Comparison of ENCODE assay signal across 35 mouse cellular contexts in the genomic region with DNA sequence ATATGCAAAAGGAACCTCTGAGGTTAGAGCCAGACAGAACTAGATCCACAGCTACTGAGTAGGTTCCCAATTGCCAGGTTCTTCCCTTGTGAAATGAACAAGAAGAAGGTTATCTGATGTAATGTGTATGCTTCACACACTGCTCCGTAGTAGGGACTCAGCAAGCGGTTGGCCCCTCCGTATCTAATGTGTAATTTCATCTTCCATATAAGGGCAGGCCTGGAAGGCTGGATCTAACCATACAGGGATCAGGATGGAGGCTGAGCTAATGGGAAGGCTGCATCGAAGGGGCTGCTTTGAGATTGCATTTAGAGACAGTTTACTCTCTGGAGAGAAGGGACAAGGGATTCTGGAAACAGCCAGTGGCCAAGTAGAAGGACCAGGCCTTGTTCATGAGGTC. TPM values are rescaled to one million over a fixed set of nuclear protein-coding genes. Genes with fewer than 3 reads are reported as not detected.
DNase-seq lines count a peak whose midpoint lies in the region; ATAC-seq and TF ChIP-seq lines count a peak whose summit lies in the region.
"Had no signal": no experiment of that assay in that cellular context is flagged by ENCODE, and none has a peak within 500 bp of the region (broad histone marks: within the 10 kb centered on the region; RNA-seq: fewer than 3 reads in every experiment).

No protein-coding gene starts in this region.

- H3K9ac ChIP-seq in embryonic facial prominence, embryonic 14.5 days (ENCODE audit: low read depth, low read length), result no peak overlapping the region
- no peak overlapping the region for H3K9ac ChIP-seq in lung, postnatal 0 days (replicated peaks; ENCODE audit: low read depth)
- no peak overlapping the region for H3K9ac ChIP-seq in embryonic facial prominence, embryonic 15.5 days
- H3K9ac ChIP-seq: embryonic facial prominence, embryonic 12.5 days; forebrain, embryonic 13.5 days; heart, embryonic 13.5 days; hindbrain, embryonic 14.5 days had no signal

- peaks cover 5% of the 10 kb centered on the region; the same call in 1 of the 2 replicates for H3K4me1 ChIP-seq in embryonic facial prominence, embryonic 14.5 days (ENCODE audit: control insufficient read depth, insufficient read depth, low read length)
- peaks cover 18% of the 10 kb centered on the region for H3K4me1 ChIP-seq in embryonic facial prominence, embryonic 10.5 days
- H3K4me1 ChIP-seq in lung, postnatal 0 days (ENCODE audit: insufficient read depth, low read depth, low read length), result no peaks in the 10 kb centered on the region; the same call in 1 of the 2 replicates
- peaks cover 16% of the 10 kb centered on the region for H3K4me1 ChIP-seq in embryonic facial prominence, embryonic 15.5 days

- no peaks in the 10 kb centered on the region for H3K36me3 ChIP-seq in embryonic facial prominence, embryonic 14.5 days (ENCODE audit: control insufficient read depth, insufficient read depth, low read length)
- no peaks in the 10 kb centered on the region for H3K36me3 ChIP-seq in embryonic facial prominence, embryonic 10.5 days (replicated peaks)
- no peaks in the 10 kb centered on the region for H3K36me3 ChIP-seq in lung, postnatal 0 days (ENCODE audit: insufficient read depth, low read length)
- no peaks in the 10 kb centered on the region for H3K36me3 ChIP-seq in embryonic facial prominence, embryonic 15.5 days
- H3K36me3 ChIP-seq: embryonic facial prominence, embryonic 12.5 days; forebrain, embryonic 10.5 days; heart, embryonic 10.5 days; heart, embryonic 13.5 days had no signal

- no peak overlapping the region for H3K4me3 ChIP-seq in embryonic facial prominence, embryonic 14.5 days (ENCODE audit: low read depth, low read length)
- H3K4me3 ChIP-seq in embryonic facial prominence, embryonic 10.5 days, result no peak overlapping the region
- no peak overlapping the region for H3K4me3 ChIP-seq in lung, postnatal 0 days (ENCODE audit: low read depth, low read length)
- H3K4me3 ChIP-seq in embryonic facial prominence, embryonic 15.5 days (replicated peaks), result no peak overlapping the region
- H3K4me3 ChIP-seq: embryonic facial prominence, embryonic 12.5 days; forebrain, embryonic 10.5 days; forebrain, embryonic 13.5 days; heart, adult 2 months; heart, embryonic 10.5 days; heart, embryonic 13.5 days had no signal

- WGBS in embryonic facial prominence, embryonic 14.5 days, result 35% methylated on average over 4 of the region's 4 CpGs
- 58% methylated on average over 4 of the region's 4 CpGs for WGBS in embryonic facial prominence, embryonic 10.5 days
- 38% methylated on average over 4 of the region's 4 CpGs for WGBS in lung, postnatal 0 days
- 19% methylated on average over 4 of the region's 4 CpGs for WGBS in embryonic facial prominence, embryonic 15.5 days

- H3K27ac ChIP-seq in embryonic facial prominence, embryonic 14.5 days (replicated peaks; ENCODE audit: low read depth, low read length), result no peak overlapping the region
- no peak overlapping the region for H3K27ac ChIP-seq in embryonic facial prominence, embryonic 10.5 days (replicated peaks)
- no peak overlapping the region for H3K27ac ChIP-seq in lung, postnatal 0 days (ENCODE audit: low read length)
- H3K27ac ChIP-seq in embryonic facial prominence, embryonic 15.5 days (replicated peaks), result no peak overlapping the region
- H3K27ac ChIP-seq: embryonic facial prominence, embryonic 12.5 days; forebrain, embryonic 10.5 days; forebrain, embryonic 13.5 days; heart, adult 2 months; heart, embryonic 10.5 days; heart, embryonic 13.5 days; hindbrain, embryonic 14.5 days; hindbrain, postnatal 0 days had no signal

- 0 out of 2 replicates have a peak, but pooled peaks cover 10% of the 10 kb centered on the region for H3K27me3 ChIP-seq in embryonic facial prominence, embryonic 14.5 days (replicated peaks; ENCODE audit: control insufficient read depth, insufficient read depth, low read length)
- H3K27me3 ChIP-seq in embryonic facial prominence, embryonic 10.5 days (replicated peaks; ENCODE audit: low read depth, poor library complexity, severe bottlenecking), result peaks cover 30% of the 10 kb centered on the region
- H3K27me3 ChIP-seq in lung, postnatal 0 days (replicated peaks; ENCODE audit: insufficient read depth, low read length), result no peaks in the 10 kb centered on the region
- 0 out of 2 replicates have a peak, but pooled peaks cover 8% of the 10 kb centered on the region for H3K27me3 ChIP-seq in embryonic facial prominence, embryonic 15.5 days

- DNase-seq in embryonic facial prominence, embryonic 14.5 days (ENCODE audit: low spot score), result peak; percentile 52
- DNase-seq in embryonic facial prominence, embryonic 10.5 days (ENCODE audit: low spot score), result no peak
- peak; percentile 3 for DNase-seq in lung, postnatal 0 days (ENCODE audit: low spot score)
- DNase-seq in lung, postnatal 25 days (ENCODE audit: low spot score), result no peak
- no peak for DNase-seq in left cerebral cortex, postnatal 36 days (ENCODE audit: low spot score in 2 of 2)
- DNase-seq: adrenal gland, adult 8-10 months; adrenal gland, postnatal 25 days; cerebellum, adult 11-12 months; cerebellum, adult 8-10 months; cerebellum, postnatal 10 days; cerebellum, postnatal 36 days; gastrocnemius, postnatal 10 days; gastrocnemius, postnatal 36 days; heart, adult 2 months; heart, postnatal 14 days; heart, postnatal 4 days had no signal

- TF ChIP-seq CTCF in lung, postnatal 0 days (IDR thresholded peaks at IDR 0.05), result no peak

- no peak for TF ChIP-seq EP300 in lung, postnatal 0 days (IDR thresholded peaks at IDR 0.05)

- no peaks in the 10 kb centered on the region for H3K9me3 ChIP-seq in embryonic facial prominence, embryonic 14.5 days (ENCODE audit: control insufficient read depth, low read length)
- no peaks in the 10 kb centered on the region for H3K9me3 ChIP-seq in embryonic facial prominence, embryonic 10.5 days
- no peaks in the 10 kb centered on the region for H3K9me3 ChIP-seq in lung, postnatal 0 days (ENCODE audit: low read length)
- no peaks in the 10 kb centered on the region for H3K9me3 ChIP-seq in embryonic facial prominence, embryonic 15.5 days (replicated peaks)
- H3K9me3 ChIP-seq: embryonic facial prominence, embryonic 12.5 days; forebrain, embryonic 10.5 days; forebrain, embryonic 13.5 days; heart, embryonic 10.5 days; heart, embryonic 13.5 days had no signal

- ATAC-seq in embryonic facial prominence, embryonic 14.5 days (ENCODE audit: low read depth), result no peak
- no peak for ATAC-seq in lung, postnatal 0 days
- ATAC-seq in embryonic facial prominence, embryonic 15.5 days (ENCODE audit: insufficient number of reproducible peaks, low FRiP score, low TSS enrichment, low read depth), result peak; percentile 31; the same call in 1 of the 2 replicates
- ATAC-seq: activated CD4-positive, CD25-positive, alpha-beta regulatory T cell, adult 4 months; CD4-positive, CD25-positive, alpha-beta regulatory T cell, adult 4 months; forebrain, embryonic 13.5 days; forebrain, embryonic 16.5 days; hindbrain, postnatal 0 days; inflammation-experienced regulatory T-cells, adult 6 months had no signal

- intact Hi-C loops in left cerebral cortex, postnatal 36 days (cut with DNase I), result no loop called here

- H3K4me2 ChIP-seq in embryonic facial prominence, embryonic 14.5 days (ENCODE audit: low read depth, low read length), result no peak overlapping the region
- H3K4me2 ChIP-seq in lung, postnatal 0 days (replicated peaks; ENCODE audit: low read depth, low read length), result no peak overlapping the region
- H3K4me2 ChIP-seq in embryonic facial prominence, embryonic 15.5 days (replicated peaks), result no peak overlapping the region
- H3K4me2 ChIP-seq: embryonic facial prominence, embryonic 12.5 days; forebrain, embryonic 13.5 days; heart, embryonic 13.5 days; hindbrain, embryonic 14.5 days had no signal

RNA-seq across cellular contexts. Expression of gene Vsig8, which starts 12.0 kb away (rescaled TPM):
- polyA plus RNA-seq in embryonic facial prominence, embryonic 14.5 days (2014; fragmentation: Nextera tagmentation; extraction: Ambion mirVana), result 0.45 and 1.6 TPM in 2 replicates
- 0.12 TPM in 1 of 2 replicates, not detected in the other for polyA plus RNA-seq in embryonic facial prominence, embryonic 10.5 days (2016; fragmentation: Nextera tagmentation; extraction: Ambion mirVana)
- 0.39 and 0.44 TPM in 2 replicates for polyA plus RNA-seq in lung, postnatal 0 days (2015; fragmentation: Nextera tagmentation; extraction: Ambion mirVana)
- polyA plus RNA-seq in embryonic facial prominence, embryonic 15.5 days (2015; fragmentation: Nextera tagmentation; extraction: Ambion mirVana), result 7.7 and 10.9 TPM in 2 replicates
- total RNA-seq in left cerebral cortex, postnatal 36 days (2021), result under 1 TPM in 1 of 2 experiments, not detected in 1; 0.47 TPM
- total RNA-seq: gastrocnemius, adult 18-20 months; gastrocnemius, postnatal 10 days; gastrocnemius, postnatal 36 days; granulocyte monocyte progenitor cell, adult 5-6 weeks; heart, adult 2 months; MEL had no signal
- polyA plus RNA-seq: activated CD4-positive, CD25-positive, alpha-beta regulatory T cell, adult 4 months; C2C12; CD4-positive, CD25-positive, alpha-beta regulatory T cell, adult 4 months; embryonic facial prominence, embryonic 12.5 days; forebrain, embryonic 10.5 days; heart, adult 2 months; heart, embryonic 10.5 days; hindbrain, embryonic 11.5 days; inflammation-experienced regulatory T-cells, adult 6 months had no signal

RNA-seq across cellular contexts. Expression of gene Slamf8, which starts 22.6 kb away (rescaled TPM):
- polyA plus RNA-seq in embryonic facial prominence, embryonic 14.5 days (2014; fragmentation: Nextera tagmentation; extraction: Ambion mirVana), result 0.17 TPM in 1 of 2 replicates, not detected in the other
- polyA plus RNA-seq in embryonic facial prominence, embryonic 10.5 days (2016; fragmentation: Nextera tagmentation; extraction: Ambion mirVana), result not detected in 2 replicates
- polyA plus RNA-seq in lung, postnatal 0 days (2015; fragmentation: Nextera tagmentation; extraction: Ambion mirVana), result 0.07 and 0.19 TPM in 2 replicates
- polyA plus RNA-seq in embryonic facial prominence, embryonic 15.5 days (2015; fragmentation: Nextera tagmentation; extraction: Ambion mirVana), result 0.29 TPM in 1 of 2 replicates, not detected in the other
- total RNA-seq in left cerebral cortex, postnatal 36 days (2021), result not detected
- total RNA-seq: gastrocnemius, postnatal 10 days; gastrocnemius, postnatal 36 days; heart, postnatal 4 days; hindbrain, postnatal 0 days; MEL had no signal
- polyA plus RNA-seq: C2C12; embryonic facial prominence, embryonic 12.5 days; forebrain, embryonic 10.5 days; forebrain, embryonic 13.5 days; forebrain, embryonic 16.5 days; heart, embryonic 10.5 days; heart, embryonic 13.5 days; hindbrain, embryonic 11.5 days; hindbrain, embryonic 14.5 days; hindbrain, postnatal 0 days had no signal

RNA-seq across cellular contexts. Expression of gene Fcrl6, which starts 34.6 kb away (rescaled TPM):
- 0.13 and 0.26 TPM in 2 replicates for polyA plus RNA-seq in embryonic facial prominence, embryonic 14.5 days (2014; fragmentation: Nextera tagmentation; extraction: Ambion mirVana)
- 0.25 TPM in 1 of 2 replicates, not detected in the other for polyA plus RNA-seq in embryonic facial prominence, embryonic 10.5 days (2016; fragmentation: Nextera tagmentation; extraction: Ambion mirVana)
- not detected in 2 replicates for polyA plus RNA-seq in lung, postnatal 0 days (2015; fragmentation: Nextera tagmentation; extraction: Ambion mirVana)
- polyA plus RNA-seq in embryonic facial prominence, embryonic 15.5 days (2015; fragmentation: Nextera tagmentation; extraction: Ambion mirVana), result 0.28 and 0.32 TPM in 2 replicates
- not detected for total RNA-seq in left cerebral cortex, postnatal 36 days (2021)
- total RNA-seq: adrenal gland, adult 8-10 months; adrenal gland, postnatal 25 days; gastrocnemius, adult 18-20 months; gastrocnemius, postnatal 10 days; gastrocnemius, postnatal 36 days; granulocyte monocyte progenitor cell, adult 5-6 weeks; heart, adult 2 months; heart, postnatal 14 days; heart, postnatal 4 days; hindbrain, postnatal 0 days; MEL had no signal
- polyA plus RNA-seq: activated CD4-positive, CD25-positive, alpha-beta regulatory T cell, adult 4 months; C2C12; CD4-positive, CD25-positive, alpha-beta regulatory T cell, adult 4 months; cortical plate, adult 2 months; forebrain, embryonic 13.5 days; forebrain, embryonic 16.5 days; heart, adult 2 months; heart, embryonic 10.5 days; heart, embryonic 13.5 days; heart, embryonic 16.5 days; hindbrain, postnatal 0 days had no signal

RNA-seq across cellular contexts. Expression of gene Cfap45, which starts 47.2 kb away (rescaled TPM):
- polyA plus RNA-seq in embryonic facial prominence, embryonic 14.5 days (2014; fragmentation: Nextera tagmentation; extraction: Ambion mirVana), result 6.5 and 8.9 TPM in 2 replicates
- polyA plus RNA-seq in embryonic facial prominence, embryonic 10.5 days (2016; fragmentation: Nextera tagmentation; extraction: Ambion mirVana), result 1.3 TPM in 2 replicates
- 12.2 and 13.1 TPM in 2 replicates for polyA plus RNA-seq in lung, postnatal 0 days (2015; fragmentation: Nextera tagmentation; extraction: Ambion mirVana)
- polyA plus RNA-seq in embryonic facial prominence, embryonic 15.5 days (2015; fragmentation: Nextera tagmentation; extraction: Ambion mirVana), result 12.2 and 18.7 TPM in 2 replicates
- total RNA-seq in left cerebral cortex, postnatal 36 days (2021), result 1 to 10 TPM; 3.4 to 4.0 TPM
- total RNA-seq: MEL had no signal
- polyA plus RNA-seq: C2C12 had no signal

Comparison
In these comparisons a context has a peak if more than half of its experiments do, and no peak if none do; other contexts are left out.
1. DNase-seq: peak in embryonic facial prominence, embryonic 14.5 days (single experiment) and lung, postnatal 0 days (single experiment); none in embryonic facial prominence, embryonic 10.5 days (single experiment), lung, postnatal 25 days (single experiment) and left cerebral cortex, postnatal 36 days (0 of 2).